10 mouse cellular contexts compared by ENCODE assay signal in the genomic region with DNA sequence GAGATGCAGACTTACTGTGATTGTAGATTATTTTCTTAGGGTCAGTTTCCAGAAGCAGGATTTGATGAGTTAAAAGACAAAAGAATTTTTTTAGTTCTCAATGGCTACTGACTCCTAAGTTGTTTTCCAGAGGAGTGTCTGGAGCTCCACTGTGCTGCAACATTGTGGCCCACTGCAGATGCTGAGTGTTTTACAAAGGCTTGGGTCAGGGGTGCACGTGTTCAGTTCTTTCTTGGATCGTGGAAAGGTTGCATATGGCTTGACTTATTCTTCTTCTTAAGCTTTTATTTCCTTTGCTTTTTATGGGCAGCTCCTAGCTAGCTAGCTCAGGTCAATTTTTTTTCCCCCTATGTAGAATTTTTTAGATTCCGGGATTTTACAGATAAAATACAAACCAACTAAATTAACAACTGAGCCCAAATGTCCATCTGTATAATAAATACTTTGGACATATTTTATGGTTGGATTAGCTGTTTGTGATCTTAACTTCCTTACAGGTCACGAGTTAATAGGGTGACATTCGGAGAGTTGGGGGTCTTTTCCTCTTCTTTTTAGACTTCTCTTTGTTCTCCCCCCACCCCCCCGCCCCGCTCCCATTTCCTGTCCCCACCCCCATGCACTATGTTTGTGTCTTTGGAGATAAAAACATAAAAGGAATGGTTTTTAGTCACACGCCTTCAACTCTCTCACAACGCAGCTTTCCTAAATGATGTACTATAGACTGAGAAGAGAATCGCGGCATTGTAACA. TPM values are rescaled to one million over a fixed set of nuclear protein-coding genes. Genes with fewer than 3 reads are reported as not detected.
DNase-seq lines count a peak whose midpoint lies in the region; ATAC-seq lines count a peak whose summit lies in the region.
"Had no signal": no experiment of that assay in that cellular context is flagged by ENCODE, and none has a peak within 500 bp of the region (broad histone marks: within the 10 kb centered on the region; RNA-seq: fewer than 3 reads in every experiment).

No protein-coding gene starts in this region.

- no peaks in the 10 kb centered on the region for H3K36me3 ChIP-seq in kidney, embryonic 16.5 days (ENCODE audit: insufficient read depth, low read length)
- H3K36me3 ChIP-seq in embryonic facial prominence, embryonic 12.5 days: no peaks in the 10 kb centered on the region
- no peaks in the 10 kb centered on the region for H3K36me3 ChIP-seq in forebrain, embryonic 13.5 days (ENCODE audit: poor library complexity, severe bottlenecking)
- no peaks in the 10 kb centered on the region for H3K36me3 ChIP-seq in limb, embryonic 11.5 days (ENCODE audit: control insufficient read depth, insufficient read depth, low read length)
- H3K36me3 ChIP-seq: G1E; liver, embryonic 15.5 days had no signal

- H3K27me3 ChIP-seq in kidney, embryonic 16.5 days (ENCODE audit: insufficient read depth, low read length): no peaks in the 10 kb centered on the region
- H3K27me3 ChIP-seq in embryonic facial prominence, embryonic 12.5 days: no peaks in the 10 kb centered on the region
- no peaks in the 10 kb centered on the region for H3K27me3 ChIP-seq in forebrain, embryonic 13.5 days
- H3K27me3 ChIP-seq in limb, embryonic 11.5 days (ENCODE audit: control insufficient read depth, insufficient read depth, low read length): no peaks in the 10 kb centered on the region

- H3K9me3 ChIP-seq in kidney, embryonic 16.5 days (ENCODE audit: low read length): no peaks in the 10 kb centered on the region
- H3K9me3 ChIP-seq in embryonic facial prominence, embryonic 12.5 days: no peaks in the 10 kb centered on the region
- no peaks in the 10 kb centered on the region for H3K9me3 ChIP-seq in forebrain, embryonic 13.5 days (replicated peaks)
- no peaks in the 10 kb centered on the region for H3K9me3 ChIP-seq in limb, embryonic 11.5 days (ENCODE audit: control insufficient read depth, low read length)
- H3K9me3 ChIP-seq: liver, embryonic 15.5 days had no signal

- WGBS in kidney, embryonic 16.5 days: 18% methylated on average over 11 of the region's 11 CpGs
- 14% methylated on average over 11 of the region's 11 CpGs for WGBS in embryonic facial prominence, embryonic 12.5 days
- WGBS in forebrain, embryonic 13.5 days: 28% methylated on average over 11 of the region's 11 CpGs
- WGBS in limb, embryonic 11.5 days: 6% methylated on average over 11 of the region's 11 CpGs

- DNase-seq in kidney, postnatal 10 days: no peak
- peak; percentile 62 for DNase-seq in limb, embryonic 11.5 days (ENCODE audit: low spot score)
- DNase-seq in spleen, postnatal 10 days (ENCODE audit: low spot score in 2 of 2): no peak
- DNase-seq in thymus, postnatal 10 days (ENCODE audit: low spot score in 2 of 2): no peak
- DNase-seq in layer of hippocampus, adult 11-12 months (ENCODE audit: low spot score): no peak

- ATAC-seq in kidney, embryonic 16.5 days (ENCODE audit: low FRiP score, low TSS enrichment): peak; percentile 31; the same call in 1 of the 2 replicates
- ATAC-seq in embryonic facial prominence, embryonic 12.5 days (ENCODE audit: insufficient number of reproducible peaks, insufficient read depth, low FRiP score, low TSS enrichment): no peak
- ATAC-seq in forebrain, embryonic 13.5 days: no peak; the same call in 1 of the 2 replicates
- ATAC-seq in limb, embryonic 11.5 days (ENCODE audit: insufficient number of reproducible peaks, low FRiP score, low TSS enrichment, low read depth): no peak

- H3K4me2 ChIP-seq in kidney, embryonic 16.5 days (replicated peaks; ENCODE audit: low read depth, low read length): peak overlapping the region; percentile 47
- peak overlapping the region; percentile 44 for H3K4me2 ChIP-seq in embryonic facial prominence, embryonic 12.5 days (replicated peaks)
- peak overlapping the region; percentile 56 for H3K4me2 ChIP-seq in forebrain, embryonic 13.5 days
- H3K4me2 ChIP-seq in limb, embryonic 11.5 days (ENCODE audit: low read depth, severe bottlenecking): peak overlapping the region; percentile 40
- H3K4me2 ChIP-seq: liver, embryonic 15.5 days had no signal

- peak overlapping the region; percentile 81 for H3K27ac ChIP-seq in kidney, embryonic 16.5 days (ENCODE audit: low read length)
- no peak overlapping the region for H3K27ac ChIP-seq in embryonic facial prominence, embryonic 12.5 days
- H3K27ac ChIP-seq in forebrain, embryonic 13.5 days: no peak overlapping the region
- peak overlapping the region; percentile 59 for H3K27ac ChIP-seq in limb, embryonic 11.5 days (replicated peaks; ENCODE audit: low read depth, low read length)
- H3K27ac ChIP-seq: liver, embryonic 15.5 days had no signal

- peaks cover 54% of the 10 kb centered on the region for H3K4me1 ChIP-seq in kidney, embryonic 16.5 days (ENCODE audit: insufficient read depth, low read length)
- peaks cover 38% of the 10 kb centered on the region for H3K4me1 ChIP-seq in embryonic facial prominence, embryonic 12.5 days
- H3K4me1 ChIP-seq in forebrain, embryonic 13.5 days: peaks cover 56% of the 10 kb centered on the region
- peaks cover 39% of the 10 kb centered on the region for H3K4me1 ChIP-seq in limb, embryonic 11.5 days (ENCODE audit: control insufficient read depth, insufficient read depth, low read length)

- no peak overlapping the region for H3K9ac ChIP-seq in kidney, embryonic 16.5 days (replicated peaks; ENCODE audit: low read length)
- H3K9ac ChIP-seq in embryonic facial prominence, embryonic 12.5 days: no peak overlapping the region
- H3K9ac ChIP-seq in forebrain, embryonic 13.5 days: no peak overlapping the region
- no peak overlapping the region for H3K9ac ChIP-seq in limb, embryonic 11.5 days (ENCODE audit: low read length)
- H3K9ac ChIP-seq: liver, embryonic 15.5 days had no signal

- no peak overlapping the region for H3K4me3 ChIP-seq in kidney, embryonic 16.5 days (ENCODE audit: low read length)
- H3K4me3 ChIP-seq in embryonic facial prominence, embryonic 12.5 days: no peak overlapping the region
- no peak overlapping the region for H3K4me3 ChIP-seq in forebrain, embryonic 13.5 days
- no peak overlapping the region for H3K4me3 ChIP-seq in limb, embryonic 11.5 days (ENCODE audit: low read depth, low read length)
- H3K4me3 ChIP-seq: liver, embryonic 15.5 days had no signal

RNA-seq across cellular contexts. Expression of gene Tead1, which starts 40.5 kb away (rescaled TPM):
- polyA plus RNA-seq in kidney, embryonic 16.5 days (2015; fragmentation: Nextera tagmentation; extraction: Ambion mirVana): 18.0 and 25.7 TPM in 2 replicates
- polyA plus RNA-seq in embryonic facial prominence, embryonic 12.5 days (2016; fragmentation: Nextera tagmentation; extraction: Ambion mirVana): 32.8 and 40.0 TPM in 2 replicates
- polyA plus RNA-seq in forebrain, embryonic 13.5 days (2015; fragmentation: Nextera tagmentation; extraction: Ambion mirVana): 22.0 and 24.0 TPM in 2 replicates
- 17.8 and 18.3 TPM in 2 replicates for polyA plus RNA-seq in limb, embryonic 11.5 days (2014; fragmentation: Nextera tagmentation; extraction: Ambion mirVana)
- polyA plus RNA-seq: G1E had no signal

Comparison
In these comparisons a context has a peak if more than half of its experiments do, and no peak if none do; other contexts are left out.
1. H3K27ac ChIP-seq: peak in kidney, embryonic 16.5 days (single experiment) and limb, embryonic 11.5 days (single experiment); none in embryonic facial prominence, embryonic 12.5 days (single experiment) and forebrain, embryonic 13.5 days (single experiment).
2. Peak in every context shown above with its lines, with median percentiles within 50 percentile points of each other: H3K4me2 ChIP-seq.